Mouse (Mus musculus) embryonic facial prominence, embryonic 12.5 days (tissue): ENCODE measurements around the gene Ndufs8. TPM values are rescaled to one million over a fixed set of nuclear protein-coding genes. Genes with fewer than 3 reads are reported as not detected.

Experiments used
- ATAC-seq: fragments of 200-750 bp; cut with Nextera tagmentation; 2 replicates; pipeline ENCODE4 v1.8.0; 2017; ENCODE audit not compliant: insufficient number of reproducible peaks, insufficient read depth, low FRiP score, low TSS enrichment
- H3K27ac ChIP-seq: fragments of 300-500 bp; sonication (generic); 2 replicates; pipeline ENCODE4 v1.5.1; 2016; ENCODE audit warnings: mild to moderate bottlenecking
- H3K27me3 ChIP-seq: fragments of 300-500 bp; sonication (generic); 2 replicates; pipeline ENCODE4 v1.6.1; 2016; ENCODE audit warnings: mild to moderate bottlenecking, moderate library complexity
- H3K36me3 ChIP-seq: fragments of 300-500 bp; sonication (generic); 2 replicates; pipeline ENCODE4 v1.6.1; 2016; ENCODE audit warnings: mild to moderate bottlenecking
- H3K4me1 ChIP-seq: fragments of 300-500 bp; sonication (generic); 2 replicates; pipeline ENCODE4 v1.6.1; 2016
- H3K4me2 ChIP-seq: fragments of 300-500 bp; sonication (generic); replicated peaks from 2 replicates; pipeline ENCODE4 v1.6.1; 2016; ENCODE audit warnings: mild to moderate bottlenecking, moderate library complexity
- H3K4me3 ChIP-seq: fragments of 300-500 bp; sonication (generic); 2 replicates; pipeline ENCODE4 v1.5.1; 2016; ENCODE audit warnings: mild to moderate bottlenecking
- H3K9ac ChIP-seq: fragments of 300-500 bp; sonication (generic); 2 replicates; pipeline ENCODE4 v1.6.1; 2016; ENCODE audit warnings: mild to moderate bottlenecking, moderate library complexity
- H3K9me3 ChIP-seq: fragments of 300-500 bp; sonication (generic); 2 replicates; pipeline ENCODE4 v1.6.1; 2016; ENCODE audit warnings: mild to moderate bottlenecking, moderate library complexity
- WGBS: fragments of 180-500 bp; shearing (Covaris S2); methylation state at CpG from one replicate; pipeline ENCODE4 v1.1.7; 2016; 5-methylcytosine and 5-hydroxymethylcytosine counted together
- polyA plus RNA-seq: library from polyadenylated mRNA; unstranded; fragments of >200 nt; fragmentation: Nextera tagmentation; extraction: Ambion mirVana; gene quantifications from 2 replicates; pipeline ENCODE4 v1.2.1, GENCODE M21; 2016

Ndufs8 gene
- polyA plus RNA-seq, 1 experiment from 2014 or later, result 245 TPM

DNA sequence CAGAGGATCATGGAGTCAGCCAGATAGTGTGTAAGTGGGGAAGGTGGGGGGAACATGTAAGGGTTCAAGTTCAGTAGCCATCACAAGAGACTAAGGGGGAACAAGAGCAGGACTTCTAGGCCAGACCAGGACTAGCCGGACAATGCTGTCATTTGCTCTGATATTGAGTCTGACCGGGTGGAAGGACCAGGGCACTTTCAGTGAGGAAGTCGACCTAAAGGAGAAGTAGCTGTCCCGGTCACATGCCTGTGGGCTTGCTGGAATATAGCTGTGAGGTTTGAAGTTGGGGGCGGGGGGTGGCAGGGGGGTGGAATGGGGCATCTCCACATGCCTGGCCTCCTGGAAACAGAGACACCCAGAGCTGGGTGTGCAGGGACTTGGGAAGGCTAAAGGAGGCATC, 2.0 kb upstream of the Ndufs8 start:
- Histone ChIP-seq H3K4me3 (no peak overlapping the region), H3K4me1 (peaks cover 17% of the 10 kb centered on the region), H3K9ac (no peak overlapping the region), H3K9me3 (no peaks in the 10 kb centered on the region), H3K27ac (no peak overlapping the region), H3K27me3 (no peaks in the 10 kb centered on the region), H3K36me3 (peaks cover 11% of the 10 kb centered on the region), H3K4me2 (no peak overlapping the region)
- WGBS, result 96% methylated on average over 5 of the region's 5 CpGs
- ATAC-seq, result no peak

DNA sequence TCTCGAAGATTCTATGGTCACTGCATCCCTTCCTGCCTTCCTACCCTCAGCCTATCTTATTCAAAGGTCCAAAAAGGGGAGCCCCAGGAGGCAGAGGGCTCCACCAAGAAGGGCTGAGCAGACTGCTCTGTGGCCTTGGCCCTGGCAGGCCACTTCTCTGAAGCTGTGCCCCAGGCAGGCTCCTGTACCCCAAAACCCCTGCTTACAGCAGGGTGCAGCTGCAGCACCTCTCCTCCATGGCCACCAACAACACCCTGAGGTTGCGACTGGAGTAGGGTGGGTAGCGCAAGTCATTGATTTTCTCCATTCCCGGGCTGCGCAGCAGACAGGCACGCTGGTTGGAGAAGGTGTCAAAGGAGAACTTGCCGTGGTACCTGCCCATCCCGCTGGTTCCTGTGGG, 1.1 kb upstream of the Ndufs8 start:
- peak overlapping the region; percentile 54 for H3K9ac ChIP-seq
- peaks cover 17% of the 10 kb centered on the region for H3K4me1 ChIP-seq
- H3K4me3 ChIP-seq, result peak overlapping the region; percentile 61
- WGBS, result 84% methylated on average over 8 of the region's 8 CpGs
- H3K9me3 ChIP-seq, result no peaks in the 10 kb centered on the region
- no peak for ATAC-seq
- peaks cover 20% of the 10 kb centered on the region for H3K36me3 ChIP-seq
- peak overlapping the region; percentile 66; the same call in 1 of the 2 replicates for H3K27ac ChIP-seq
- H3K4me2 ChIP-seq, result peak overlapping the region; percentile 68
- H3K27me3 ChIP-seq, result no peaks in the 10 kb centered on the region

DNA sequence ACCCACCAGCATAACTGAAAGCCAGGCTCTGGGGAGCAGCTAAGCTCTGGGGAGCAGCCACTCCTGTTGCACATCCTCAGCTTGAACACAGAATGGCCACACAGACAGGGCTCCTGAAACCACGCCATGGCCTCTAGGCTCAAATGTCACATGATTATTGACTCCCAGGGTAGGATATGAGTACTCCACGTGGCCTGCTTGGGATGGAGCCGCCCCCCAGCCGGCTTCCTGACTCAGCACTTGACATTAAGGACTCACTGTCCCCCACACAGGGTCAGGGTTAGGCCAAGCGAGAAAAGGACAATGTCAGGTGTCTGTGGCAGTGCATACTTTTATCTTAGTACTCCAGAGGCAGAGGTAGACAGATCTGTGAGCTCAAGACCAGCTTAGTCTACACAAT, 2.4 kb downstream of the Ndufs8 start:
- no peak overlapping the region for H3K27ac ChIP-seq
- no peak overlapping the region for H3K9ac ChIP-seq
- ATAC-seq, result no peak
- no peaks in the 10 kb centered on the region for H3K27me3 ChIP-seq
- no peak overlapping the region for H3K4me2 ChIP-seq
- no peak overlapping the region for H3K4me3 ChIP-seq
- H3K4me1 ChIP-seq, result peaks cover 42% of the 10 kb centered on the region
- WGBS, result 71% methylated on average over 5 of the region's 5 CpGs
- peaks cover 27% of the 10 kb centered on the region for H3K36me3 ChIP-seq
- no peaks in the 10 kb centered on the region for H3K9me3 ChIP-seq

DNA sequence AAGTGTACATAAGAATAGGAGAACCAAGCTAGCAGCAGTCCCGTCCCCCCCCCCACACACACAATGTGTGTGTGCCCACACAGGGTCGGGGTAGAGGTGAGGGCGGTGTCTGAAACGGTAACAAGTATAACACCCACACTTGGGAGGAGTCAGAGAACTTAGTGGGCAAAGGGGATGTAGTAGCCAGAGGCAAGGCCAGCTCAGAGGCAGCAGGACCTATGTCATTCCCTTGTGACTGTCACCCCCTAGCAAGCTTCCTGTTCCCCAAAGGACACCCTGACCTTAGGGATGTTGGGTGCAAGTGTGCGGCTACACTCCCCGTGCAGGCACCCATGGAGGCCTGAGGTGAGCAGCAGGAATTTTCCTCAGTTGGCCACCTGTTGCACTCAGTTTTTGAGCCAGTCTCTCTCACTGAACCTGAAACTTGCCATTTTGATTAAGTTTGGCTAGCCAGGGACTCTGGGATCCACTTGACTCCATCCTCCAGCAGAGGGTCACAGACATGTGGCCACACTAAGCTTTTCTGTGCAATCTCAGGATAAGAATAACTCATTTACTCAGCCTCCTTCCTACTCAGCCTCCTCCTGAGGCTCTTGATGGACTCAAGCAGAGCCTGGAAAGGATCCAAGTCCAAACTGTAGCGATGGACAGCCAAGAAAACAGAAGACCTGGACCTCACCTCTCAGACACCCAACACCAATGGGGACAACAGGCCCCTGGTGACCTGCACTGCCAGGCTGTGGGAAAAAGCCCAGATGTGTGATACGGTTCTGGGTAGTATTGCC, 4.5 kb downstream of the Ndufs8 start:
- Histone ChIP-seq H3K9me3 (no peaks in the 10 kb centered on the region), H3K4me2 (peak overlapping the region; percentile 60), H3K27me3 (no peaks in the 10 kb centered on the region), H3K4me1 (peaks cover 47% of the 10 kb centered on the region), H3K4me3 (peak overlapping the region; percentile 56; the same call in 1 of the 2 replicates), H3K27ac (no peak overlapping the region), H3K9ac (no peak overlapping the region), H3K36me3 (peaks cover 33% of the 10 kb centered on the region)
- no peak for ATAC-seq
- 75% methylated on average over 8 of the region's 8 CpGs for WGBS

DNA sequence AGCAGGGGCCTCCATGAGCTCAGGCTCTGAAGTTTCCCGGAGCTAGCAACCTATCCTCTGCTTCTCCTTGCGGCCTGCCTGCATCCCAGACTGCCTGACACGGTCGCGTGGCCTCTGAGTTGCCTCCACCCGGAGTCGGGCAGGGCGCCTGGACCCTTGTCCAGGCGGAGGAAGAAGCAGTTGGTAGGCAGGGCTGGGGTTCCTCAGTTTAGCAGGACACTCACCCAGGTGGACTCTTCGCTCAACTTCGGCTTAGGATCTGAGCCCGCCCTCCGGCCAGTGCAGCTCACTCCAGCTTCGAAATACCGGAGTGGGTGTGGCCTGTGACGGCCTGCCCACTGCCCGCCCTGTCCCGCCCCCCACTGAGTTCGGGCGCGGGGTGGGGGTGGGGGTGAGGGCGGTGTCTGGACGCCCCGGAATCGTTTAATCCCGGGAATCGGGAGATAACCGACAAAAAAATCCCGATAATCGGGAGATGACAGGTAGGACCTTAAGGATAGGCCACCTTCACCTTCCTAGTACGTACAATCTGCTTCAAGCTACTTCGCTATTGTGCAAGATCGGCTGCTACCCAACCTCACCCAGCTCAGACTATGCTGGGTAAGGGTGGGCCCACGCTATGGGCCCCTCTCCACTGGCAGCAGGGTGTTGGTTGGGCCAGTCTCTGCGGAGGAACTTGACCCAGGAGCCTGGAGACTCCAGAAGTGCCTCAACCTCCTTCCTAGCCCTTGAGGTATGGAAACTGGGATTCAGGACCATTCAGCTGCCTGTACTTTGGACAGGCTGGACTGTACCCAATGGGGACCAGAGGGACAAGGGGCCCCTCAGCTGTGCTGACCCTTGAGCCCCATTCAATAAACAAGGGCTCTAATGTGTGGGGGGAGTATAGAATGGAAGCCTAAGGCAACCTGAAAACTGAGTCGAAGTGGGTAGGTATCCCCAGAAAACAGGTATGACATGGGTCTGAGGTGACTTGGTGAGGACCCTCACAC, 5.5 kb downstream of the Ndufs8 start, which contains the start of gene Tcirg1:
Tcirg1 (minus strand) TSS at position 339 of the 992 bp plus-strand sequence.
- Histone ChIP-seq H3K27me3 (no peaks in the 10 kb centered on the region), H3K4me3 (peak within 1 kb of the TSS; percentile 56), H3K4me2 (peak within 1 kb of the TSS; percentile 60), H3K36me3 (peaks cover 43% of the 10 kb centered on the region), H3K9ac (peak within 1 kb of the TSS; percentile 61), H3K9me3 (no peaks in the 10 kb centered on the region), H3K27ac (peak within 1 kb of the TSS; percentile 77), H3K4me1 (peaks cover 45% of the 10 kb centered on the region)
- 5% methylated on average over 36 of the region's 36 CpGs for WGBS
- peak; percentile 60 for ATAC-seq

DNA sequence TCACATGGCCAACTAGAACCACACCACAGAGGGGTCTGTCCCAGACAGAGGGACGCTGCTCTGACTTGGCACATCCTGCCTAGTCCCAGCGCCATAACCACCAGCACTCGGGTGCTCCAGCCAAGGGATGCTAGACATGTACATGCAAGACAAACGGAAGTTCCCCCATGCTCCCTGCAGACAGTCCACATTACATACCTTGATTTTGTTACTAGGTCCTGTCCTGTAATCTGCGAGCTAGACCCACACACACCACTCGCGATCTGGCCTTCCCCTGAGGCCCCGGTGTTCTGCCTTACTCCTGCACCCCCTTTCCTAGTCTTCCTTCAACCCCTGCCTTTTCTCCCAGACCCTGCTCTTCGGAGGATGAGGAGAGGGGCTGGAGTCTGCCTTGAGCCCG, 6.2 kb downstream of the Ndufs8 start:
- H3K9ac ChIP-seq, result peak overlapping the region; percentile 61
- no peak for ATAC-seq
- no peaks in the 10 kb centered on the region for H3K27me3 ChIP-seq
- H3K36me3 ChIP-seq, result peaks cover 49% of the 10 kb centered on the region
- H3K27ac ChIP-seq, result peak overlapping the region; percentile 77
- H3K4me2 ChIP-seq, result peak overlapping the region; percentile 60
- peaks cover 38% of the 10 kb centered on the region for H3K4me1 ChIP-seq
- H3K9me3 ChIP-seq, result no peaks in the 10 kb centered on the region
- WGBS, result 32% methylated on average over 10 of the region's 10 CpGs
- peak overlapping the region; percentile 56 for H3K4me3 ChIP-seq

DNA sequence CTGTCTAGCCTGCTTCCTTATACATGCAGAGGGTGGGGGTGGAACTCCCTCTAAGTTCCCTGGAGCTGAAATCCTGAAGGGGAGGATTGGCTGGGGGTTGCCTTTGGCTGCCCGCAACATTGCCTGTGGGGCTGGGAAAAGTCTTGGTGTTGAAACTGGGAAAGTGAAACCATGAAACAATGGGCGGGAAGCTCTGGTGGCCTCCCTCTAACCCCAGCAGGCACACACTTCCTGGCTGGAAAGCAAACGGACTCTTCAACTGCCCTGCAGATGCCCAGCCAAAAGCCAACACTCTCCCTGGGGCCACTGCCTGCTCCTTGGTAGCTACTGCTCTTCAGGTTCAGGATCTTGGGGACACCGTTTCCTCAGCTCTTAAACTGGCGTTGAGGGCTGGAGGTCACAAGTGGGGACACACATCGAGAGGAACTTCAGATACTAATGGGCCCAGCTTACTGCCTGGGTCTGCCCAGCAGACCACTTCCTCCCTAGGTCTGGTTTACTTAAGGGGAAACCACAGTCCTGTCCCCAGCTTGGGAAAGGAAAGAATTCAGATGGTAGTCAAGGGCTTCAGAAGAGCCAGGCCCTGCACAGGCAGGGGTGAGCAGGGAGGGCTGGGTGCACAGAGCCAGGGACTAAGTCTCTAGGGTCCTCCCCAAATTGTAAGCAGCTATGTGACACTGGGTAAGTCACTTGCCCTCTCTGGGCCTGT, 7.2 kb downstream of the Ndufs8 start:
- 16% methylated on average over 6 of the region's 6 CpGs for WGBS
- Histone ChIP-seq H3K36me3 (peaks cover 48% of the 10 kb centered on the region), H3K4me3 (peak overlapping the region; percentile 56), H3K4me2 (peak overlapping the region; percentile 60), H3K9me3 (no peaks in the 10 kb centered on the region), H3K27me3 (no peaks in the 10 kb centered on the region), H3K27ac (peak overlapping the region; percentile 77), H3K4me1 (peaks cover 38% of the 10 kb centered on the region), H3K9ac (peak overlapping the region; percentile 31)
- no peak for ATAC-seq

DNA sequence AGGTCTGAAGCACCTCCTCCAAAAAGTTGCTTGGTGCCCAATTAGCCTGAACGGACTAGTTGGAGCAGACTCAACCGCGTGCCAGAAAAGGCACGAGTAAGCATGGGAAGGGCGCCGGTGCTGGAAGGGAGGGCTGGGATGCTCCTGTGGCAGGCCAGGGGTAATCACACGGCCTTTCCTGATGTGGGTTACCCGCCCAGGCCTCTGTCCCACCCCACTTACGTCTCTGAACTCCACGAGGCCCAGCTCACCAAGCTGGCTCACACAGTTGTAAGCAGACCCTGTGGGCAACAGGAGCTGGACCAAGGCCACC, 8.3 kb downstream of the Ndufs8 start:
- Histone ChIP-seq H3K9ac (no peak overlapping the region), H3K4me3 (no peak overlapping the region), H3K27me3 (no peaks in the 10 kb centered on the region), H3K27ac (no peak overlapping the region), H3K4me2 (peak overlapping the region; percentile 60), H3K36me3 (peaks cover 44% of the 10 kb centered on the region), H3K9me3 (no peaks in the 10 kb centered on the region), H3K4me1 (peaks cover 38% of the 10 kb centered on the region)
- no peak for ATAC-seq
- WGBS, result 57% methylated on average over 10 of the region's 10 CpGs

DNA sequence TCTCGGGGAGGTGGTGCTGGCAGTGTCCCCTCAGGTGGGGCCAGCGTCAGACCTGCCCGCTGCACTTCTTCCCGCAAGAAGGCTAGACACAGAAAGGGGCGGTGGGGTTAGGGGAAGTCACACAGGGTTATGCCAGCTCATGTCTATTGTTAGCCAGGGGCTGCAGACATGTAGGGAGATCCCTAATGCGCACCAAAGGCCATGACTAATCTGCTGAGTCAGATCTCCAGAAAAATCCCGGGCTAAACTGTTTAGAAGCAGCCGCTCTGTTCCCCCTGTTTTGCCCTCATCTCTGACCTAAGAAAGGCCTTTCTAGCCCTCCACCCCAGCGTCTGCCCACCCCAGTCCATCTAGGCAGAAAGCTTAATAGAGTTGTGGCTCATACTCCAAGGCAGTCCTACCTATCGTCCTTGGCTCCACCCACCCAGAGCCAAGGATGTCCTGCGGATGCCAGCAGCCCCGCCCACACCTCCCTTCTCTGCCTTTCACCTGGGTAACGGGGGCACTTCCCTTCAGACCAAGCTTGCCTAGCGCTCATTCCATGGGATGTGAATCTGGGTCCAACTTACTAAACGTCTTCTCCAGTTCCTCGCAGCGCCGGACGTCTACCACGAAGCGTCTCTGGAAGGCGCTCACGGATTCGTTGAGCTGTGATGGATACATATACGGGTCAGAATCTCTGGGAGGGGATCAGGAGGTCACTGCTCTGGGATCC, 8.8 kb downstream of the Ndufs8 start:
- Histone ChIP-seq H3K4me1 (peaks cover 38% of the 10 kb centered on the region), H3K4me2 (peak overlapping the region; percentile 11; the same call in 1 of the 2 replicates), H3K9ac (no peak overlapping the region), H3K27me3 (no peaks in the 10 kb centered on the region), H3K27ac (no peak overlapping the region), H3K36me3 (peaks cover 43% of the 10 kb centered on the region), H3K9me3 (no peaks in the 10 kb centered on the region), H3K4me3 (no peak overlapping the region)
- ATAC-seq, result no peak
- WGBS, result 64% methylated on average over 25 of the region's 25 CpGs

DNA sequence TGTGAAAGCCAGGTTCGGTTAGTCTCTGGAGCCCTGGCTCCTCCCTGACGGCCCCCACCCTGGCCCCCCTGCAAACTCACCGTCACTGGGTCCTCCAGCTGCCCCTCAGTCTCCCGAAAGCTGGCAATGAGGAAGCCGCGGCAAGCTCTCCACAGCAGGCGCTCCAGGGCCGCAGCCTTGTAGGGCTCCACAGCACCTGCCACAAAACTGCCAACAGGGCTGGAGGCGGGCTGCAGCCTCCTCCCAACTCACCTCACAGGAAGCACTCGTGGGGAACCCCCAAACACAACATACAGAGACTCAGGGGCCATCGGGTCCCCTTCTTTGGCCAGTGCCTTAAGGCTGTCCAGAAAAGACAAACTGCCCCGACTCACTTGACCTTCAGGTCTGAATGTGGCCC, 9.6 kb downstream of the Ndufs8 start:
- Histone ChIP-seq H3K36me3 (peaks cover 42% of the 10 kb centered on the region), H3K4me1 (peaks cover 36% of the 10 kb centered on the region), H3K9me3 (no peaks in the 10 kb centered on the region), H3K27me3 (no peaks in the 10 kb centered on the region), H3K4me2 (no peak overlapping the region), H3K27ac (no peak overlapping the region), H3K4me3 (no peak overlapping the region), H3K9ac (no peak overlapping the region)
- WGBS, result 80% methylated on average over 12 of the region's 12 CpGs
- no peak for ATAC-seq

DNA sequence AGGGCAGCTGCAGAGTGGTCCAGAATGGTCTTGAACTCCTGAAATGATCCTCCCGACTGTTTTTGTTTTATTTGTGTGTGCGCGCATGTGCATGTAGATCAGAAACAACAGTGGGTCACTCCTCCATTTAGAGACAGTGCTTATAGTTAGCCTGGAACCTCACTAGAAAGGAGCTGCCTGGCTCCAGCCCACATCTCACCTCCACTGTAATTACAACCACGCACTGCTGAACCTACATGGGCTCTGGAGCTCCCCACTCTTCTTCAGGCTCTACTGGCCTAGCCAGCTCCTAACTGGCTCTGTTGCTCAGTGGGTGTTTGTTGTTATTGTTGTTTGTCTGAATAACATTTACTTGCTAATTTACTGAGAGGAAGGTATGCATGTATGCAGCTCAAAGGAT, 13.0 kb downstream of the Ndufs8 start:
- WGBS, result 89% methylated on average over 4 of the region's 4 CpGs
- Histone ChIP-seq H3K4me2 (no peak overlapping the region), H3K9me3 (no peaks in the 10 kb centered on the region), H3K9ac (no peak overlapping the region), H3K4me3 (no peak overlapping the region), H3K27ac (no peak overlapping the region), H3K4me1 (peaks cover 9% of the 10 kb centered on the region), H3K27me3 (no peaks in the 10 kb centered on the region), H3K36me3 (peaks cover 74% of the 10 kb centered on the region)
- no peak for ATAC-seq
